Mouse (Mus musculus) neural tube, embryonic 11.5 days (tissue): ENCODE results near the gene Exosc1. TPM values are rescaled to one million over a fixed set of nuclear protein-coding genes. Genes with fewer than 3 reads are reported as not detected.

ENCODE experiments used
- polyA plus RNA-seq: library from polyadenylated mRNA; unstranded; fragments of >200 nt; fragmentation: Nextera tagmentation; extraction: Ambion mirVana; gene quantifications from 2 replicates; pipeline ENCODE4 v1.2.1, GENCODE M21; 2014

The Exosc1 gene
- polyA plus RNA-seq, 1 experiment from 2014 or later: 61.3 TPM

Other genes starting within 250 kb of the Exosc1 start
- gene Slit1, start 189.8 kb downstream of the Exosc1 start, polyA plus RNA-seq: 15.3 and 17.0 TPM in 2 replicates
- gene Arhgap19, start 131.4 kb downstream of the Exosc1 start, polyA plus RNA-seq: 37.0 and 37.3 TPM in 2 replicates
- 8.6 and 8.9 TPM in 2 replicates for gene Frat1, start 103.5 kb downstream of the Exosc1 start, polyA plus RNA-seq
- gene Frat2, start 85.3 kb downstream of the Exosc1 start, polyA plus RNA-seq: 6.5 and 8.7 TPM in 2 replicates
- 18.0 and 20.2 TPM in 2 replicates for gene Rrp12, start 37.2 kb downstream of the Exosc1 start, polyA plus RNA-seq
- 824 and 860 TPM in 2 replicates for gene Pgam1, start 21.5 kb downstream of the Exosc1 start, polyA plus RNA-seq
- gene Zdhhc16, start 57 bp upstream of the Exosc1 start, polyA plus RNA-seq: 66.8 and 69.2 TPM in 2 replicates
- gene Mms19, start 47.7 kb upstream of the Exosc1 start, polyA plus RNA-seq: 29.0 and 35.1 TPM in 2 replicates
- 9.9 and 11.2 TPM in 2 replicates for gene Ubtd1, start 48.3 kb upstream of the Exosc1 start, polyA plus RNA-seq
- gene Ankrd2, start 102.6 kb upstream of the Exosc1 start, polyA plus RNA-seq: 0.45 and 0.48 TPM in 2 replicates
- gene Hoga1, start 112.2 kb upstream of the Exosc1 start, polyA plus RNA-seq: 0.49 and 1.4 TPM in 2 replicates
- not detected in 2 replicates for gene 4933411K16Rik, start 118.8 kb upstream of the Exosc1 start, polyA plus RNA-seq
- 72.0 and 78.9 TPM in 2 replicates for gene Morn4, start 152.9 kb upstream of the Exosc1 start, polyA plus RNA-seq
- 28.9 and 29.6 TPM in 2 replicates for gene Pi4k2a, start 157.0 kb upstream of the Exosc1 start, polyA plus RNA-seq
- 13.0 and 13.6 TPM in 2 replicates for gene Avpi1, start 195.6 kb upstream of the Exosc1 start, polyA plus RNA-seq
- 9.2 and 10.1 TPM in 2 replicates for gene Marveld1, start 214.0 kb upstream of the Exosc1 start, polyA plus RNA-seq
- 21.1 and 23.7 TPM in 2 replicates for gene Zfyve27, start 230.5 kb upstream of the Exosc1 start, polyA plus RNA-seq